Mouse (Mus musculus): ENCODE measurements around the gene Rapgef1. TPM values are rescaled to one million over a fixed set of nuclear protein-coding genes. Genes with fewer than 3 reads are reported as not detected.

The Rapgef1 gene
- polyA plus RNA-seq, 1 experiment from 2014 or later: 11.3 TPM

DNA sequence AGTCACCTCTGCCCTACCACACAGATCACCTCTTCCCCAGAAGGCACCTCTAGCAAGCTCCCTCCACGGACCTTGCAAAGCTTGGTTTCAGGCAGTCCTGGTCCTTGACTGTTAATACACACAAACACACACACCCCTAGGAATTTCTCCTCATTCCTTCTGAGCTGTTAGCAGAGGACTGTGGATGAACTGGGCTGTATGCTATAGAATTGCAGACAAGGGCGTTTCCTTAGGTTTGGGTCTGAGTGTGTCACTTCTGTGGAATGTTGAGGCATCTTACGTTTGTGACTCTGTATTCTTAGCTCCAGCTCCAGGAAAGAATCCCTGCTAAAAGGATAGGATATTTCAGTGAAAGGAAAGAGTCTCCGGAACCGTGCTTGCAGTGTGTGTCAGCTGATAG is 92.4 kb downstream of the Rapgef1 start:
- no peak for ATAC-seq (replicated peaks; ENCODE audit: extremely low read depth, insufficient read depth, low FRiP score)
- H3K27ac ChIP-seq (ENCODE audit: low read length): no peak overlapping the region
- peaks cover 11% of the 10 kb centered on the region for H3K36me3 ChIP-seq (ENCODE audit: control insufficient read depth, insufficient read depth)
- no peaks in the 10 kb centered on the region for H3K27me3 ChIP-seq (ENCODE audit: control insufficient read depth, insufficient read depth, low read length)
- H3K4me1 ChIP-seq (ENCODE audit: control insufficient read depth, insufficient read depth, low read length): peaks cover 29% of the 10 kb centered on the region
- H3K4me3 ChIP-seq (ENCODE audit: low read length): no peak overlapping the region
- H3K4me2 ChIP-seq (ENCODE audit: low read depth, low read length): no peak overlapping the region
- H3K9me3 ChIP-seq (replicated peaks; ENCODE audit: control insufficient read depth, low read length): no peaks in the 10 kb centered on the region
- H3K9ac ChIP-seq (ENCODE audit: low read length): no peak overlapping the region
- 66% methylated on average over 5 of the region's 5 CpGs for WGBS

DNA sequence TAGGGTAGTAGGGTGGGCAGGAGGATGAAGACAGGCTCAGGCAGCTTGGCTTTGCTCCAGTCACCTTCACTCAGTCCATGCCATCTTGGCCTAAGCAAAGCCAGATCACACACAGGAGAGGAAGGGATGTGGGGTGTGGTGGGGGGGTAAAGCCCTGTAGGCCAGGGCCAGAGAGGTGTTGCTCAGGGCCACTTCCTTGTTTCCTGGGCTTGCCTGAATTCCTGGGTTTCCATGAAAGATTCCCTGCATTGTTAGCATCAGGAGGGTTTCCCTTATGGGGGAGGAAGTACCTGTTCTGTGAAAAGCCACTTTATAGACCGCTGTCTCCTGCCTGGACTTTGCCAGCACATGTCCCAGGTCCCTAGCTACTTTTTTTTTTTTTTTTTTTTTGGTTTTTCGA is 94.0 kb downstream of the Rapgef1 start:
- H3K9me3 ChIP-seq (replicated peaks; ENCODE audit: control insufficient read depth, low read length): no peaks in the 10 kb centered on the region
- 0 out of 2 replicates have a peak, but pooled peaks cover 6% of the 10 kb centered on the region for H3K36me3 ChIP-seq (ENCODE audit: control insufficient read depth, insufficient read depth)
- no peak overlapping the region for H3K27ac ChIP-seq (ENCODE audit: low read length)
- H3K4me2 ChIP-seq (ENCODE audit: low read depth, low read length): no peak overlapping the region
- no peak overlapping the region for H3K9ac ChIP-seq (ENCODE audit: low read length)
- ATAC-seq (replicated peaks; ENCODE audit: extremely low read depth, insufficient read depth, low FRiP score): no peak
- H3K4me1 ChIP-seq (ENCODE audit: control insufficient read depth, insufficient read depth, low read length): peaks cover 34% of the 10 kb centered on the region
- 100% methylated on average over 1 of the region's 2 CpGs for WGBS
- H3K27me3 ChIP-seq (ENCODE audit: control insufficient read depth, insufficient read depth, low read length): no peaks in the 10 kb centered on the region
- no peak overlapping the region for H3K4me3 ChIP-seq (ENCODE audit: low read length)

DNA sequence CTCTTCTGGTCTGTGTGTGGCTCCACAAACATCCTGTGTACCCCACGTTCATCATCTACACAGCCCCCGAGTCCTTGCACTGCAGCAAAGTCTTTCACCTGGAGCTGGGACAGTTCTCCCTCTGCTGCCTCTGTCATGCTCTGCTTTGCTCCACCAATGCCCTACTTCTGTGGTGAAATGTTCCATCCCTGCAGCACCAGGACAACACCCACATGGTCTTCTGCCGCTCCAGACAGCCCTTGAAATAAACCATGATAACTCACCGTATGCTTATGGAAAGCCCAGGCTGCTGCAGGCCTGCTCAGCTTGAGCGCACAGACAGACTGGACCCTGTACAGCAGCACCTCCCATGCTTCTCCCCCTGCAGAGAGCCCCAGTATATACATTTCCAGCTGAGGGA is 94.6 kb downstream of the Rapgef1 start:
- H3K4me1 ChIP-seq (ENCODE audit: control insufficient read depth, insufficient read depth, low read length): peaks cover 36% of the 10 kb centered on the region
- no peak overlapping the region for H3K4me2 ChIP-seq (ENCODE audit: low read depth, low read length)
- H3K27ac ChIP-seq (ENCODE audit: low read length): peak overlapping the region; percentile 40
- no peaks in the 10 kb centered on the region for H3K9me3 ChIP-seq (replicated peaks; ENCODE audit: control insufficient read depth, low read length)
- 59% methylated on average over 5 of the region's 5 CpGs for whole genome bisulfite sequencing
- no peak overlapping the region for H3K4me3 ChIP-seq (ENCODE audit: low read length)
- H3K36me3 ChIP-seq (ENCODE audit: control insufficient read depth, insufficient read depth): 0 out of 2 replicates have a peak, but pooled peaks cover 5% of the 10 kb centered on the region
- H3K27me3 ChIP-seq (ENCODE audit: control insufficient read depth, insufficient read depth, low read length): no peaks in the 10 kb centered on the region
- ATAC-seq (replicated peaks; ENCODE audit: extremely low read depth, insufficient read depth, low FRiP score): no peak
- no peak overlapping the region for H3K9ac ChIP-seq (ENCODE audit: low read length)

DNA sequence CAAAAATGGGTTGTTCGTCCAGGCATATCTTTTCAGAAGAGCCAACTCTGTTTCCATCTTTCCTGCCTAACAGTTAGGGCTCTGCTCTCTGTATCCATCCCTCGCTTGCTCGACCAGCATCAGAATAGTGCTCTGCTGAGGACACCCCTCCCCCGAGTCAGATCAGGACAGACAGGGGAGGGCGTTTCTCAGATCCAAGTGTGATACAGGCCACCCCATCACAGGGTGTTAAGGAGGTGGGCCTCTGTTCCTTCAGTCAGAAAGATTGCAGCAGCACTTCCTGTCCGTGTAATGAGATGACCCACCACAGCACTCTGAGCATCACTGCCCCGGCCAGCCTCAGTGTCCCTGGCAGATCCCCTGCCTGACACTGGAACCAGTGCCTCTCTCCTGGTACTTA is 96.6 kb downstream of the Rapgef1 start:
- H3K4me2 ChIP-seq (ENCODE audit: low read depth, low read length): peak overlapping the region; percentile 50
- peaks cover 5% of the 10 kb centered on the region; the same call in 1 of the 2 replicates for H3K36me3 ChIP-seq (ENCODE audit: control insufficient read depth, insufficient read depth)
- ATAC-seq (replicated peaks; ENCODE audit: extremely low read depth, insufficient read depth, low FRiP score): peak; percentile 14
- no peak overlapping the region for H3K4me3 ChIP-seq (ENCODE audit: low read length)
- peak overlapping the region; percentile 97 for H3K27ac ChIP-seq (ENCODE audit: low read length)
- H3K9me3 ChIP-seq (replicated peaks; ENCODE audit: control insufficient read depth, low read length): no peaks in the 10 kb centered on the region
- no peaks in the 10 kb centered on the region for H3K27me3 ChIP-seq (ENCODE audit: control insufficient read depth, insufficient read depth, low read length)
- peaks cover 36% of the 10 kb centered on the region for H3K4me1 ChIP-seq (ENCODE audit: control insufficient read depth, insufficient read depth, low read length)
- H3K9ac ChIP-seq (ENCODE audit: low read length): peak overlapping the region; percentile 41
- WGBS: 26% methylated on average over 7 of the region's 7 CpGs

DNA sequence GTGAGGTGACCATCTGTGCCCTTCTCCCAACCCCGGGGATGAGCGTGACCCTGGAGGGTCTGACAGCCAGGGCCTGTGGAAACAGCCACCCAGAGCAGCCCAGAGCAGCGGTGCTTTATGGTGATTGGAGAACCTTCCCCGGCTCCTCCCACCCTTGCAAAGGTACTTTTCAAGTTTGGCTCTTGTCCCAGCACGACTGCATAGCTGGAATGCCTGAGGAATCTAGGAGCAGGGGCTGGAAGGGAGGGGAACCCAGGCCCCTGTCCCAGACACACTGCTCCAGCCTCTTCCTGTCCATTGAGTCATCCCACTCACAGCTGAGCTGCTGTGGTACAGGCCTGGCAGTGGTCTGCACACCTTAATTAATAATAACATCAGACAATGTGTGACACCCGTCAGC is 97.2 kb downstream of the Rapgef1 start:
- Histone ChIP-seq H3K36me3 (ENCODE audit: control insufficient read depth, insufficient read depth) (peaks cover 5% of the 10 kb centered on the region; the same call in 1 of the 2 replicates), H3K27ac (ENCODE audit: low read length) (peak overlapping the region; percentile 97), H3K27me3 (ENCODE audit: control insufficient read depth, insufficient read depth, low read length) (no peaks in the 10 kb centered on the region), H3K4me1 (ENCODE audit: control insufficient read depth, insufficient read depth, low read length) (peaks cover 36% of the 10 kb centered on the region), H3K9ac (ENCODE audit: low read length) (peak overlapping the region; percentile 41; the same call in 1 of the 2 replicates), H3K9me3 (replicated peaks; ENCODE audit: control insufficient read depth, low read length) (no peaks in the 10 kb centered on the region), H3K4me3 (ENCODE audit: low read length) (no peak overlapping the region), H3K4me2 (ENCODE audit: low read depth, low read length) (peak overlapping the region; percentile 50)
- 19% methylated on average over 6 of the region's 6 CpGs for WGBS
- ATAC-seq (replicated peaks; ENCODE audit: extremely low read depth, insufficient read depth, low FRiP score): peak; percentile 96

DNA sequence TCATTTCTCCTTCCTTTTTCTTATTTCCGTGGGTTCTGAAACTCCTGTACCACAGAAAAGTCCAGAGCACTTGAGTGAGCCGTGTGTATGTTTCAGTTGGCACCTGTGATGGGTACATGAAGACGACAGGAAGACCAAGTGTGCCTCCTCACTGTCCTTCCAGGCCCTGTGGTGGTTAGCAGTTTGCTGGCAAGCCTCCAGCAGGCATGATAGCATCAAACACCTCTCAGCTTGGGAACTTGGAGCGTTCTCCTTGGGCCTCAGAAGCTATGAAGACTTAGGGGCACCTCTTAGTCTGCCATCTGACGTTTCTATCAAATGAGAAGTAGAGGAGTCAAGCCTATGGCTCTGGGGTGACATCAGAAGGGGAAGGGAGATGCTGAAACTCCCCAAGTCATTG is 99.1 kb downstream of the Rapgef1 start:
- ATAC-seq (replicated peaks; ENCODE audit: extremely low read depth, insufficient read depth, low FRiP score): no peak
- Histone ChIP-seq H3K9me3 (replicated peaks; ENCODE audit: control insufficient read depth, low read length) (no peaks in the 10 kb centered on the region), H3K4me1 (ENCODE audit: control insufficient read depth, insufficient read depth, low read length) (peaks cover 36% of the 10 kb centered on the region), H3K27ac (ENCODE audit: low read length) (no peak overlapping the region), H3K36me3 (ENCODE audit: control insufficient read depth, insufficient read depth) (peaks cover 11% of the 10 kb centered on the region; the same call in 1 of the 2 replicates), H3K27me3 (ENCODE audit: control insufficient read depth, insufficient read depth, low read length) (no peaks in the 10 kb centered on the region), H3K4me2 (ENCODE audit: low read depth, low read length) (no peak overlapping the region), H3K9ac (ENCODE audit: low read length) (no peak overlapping the region), H3K4me3 (ENCODE audit: low read length) (no peak overlapping the region)
- 59% methylated on average over 5 of the region's 5 CpGs for WGBS

DNA sequence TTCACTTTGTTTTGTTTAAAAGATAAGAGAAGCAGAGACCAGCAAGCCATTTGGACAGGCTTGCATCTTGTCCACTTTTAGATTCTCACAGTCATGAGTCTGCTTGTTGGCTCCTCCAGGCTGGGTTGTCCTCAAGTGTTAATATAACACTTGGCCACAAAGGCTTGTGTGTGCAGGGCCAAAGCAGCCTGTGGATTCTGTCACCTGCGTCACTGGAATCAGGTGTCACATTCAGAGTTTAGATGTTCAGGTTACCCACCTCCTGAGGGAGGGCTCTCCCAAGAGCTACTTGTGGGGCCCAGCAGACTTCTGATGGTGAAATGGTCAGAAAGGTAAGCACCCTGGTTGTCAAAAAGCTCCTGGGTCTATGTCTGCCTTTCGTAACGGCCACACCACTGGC is 103.6 kb downstream of the Rapgef1 start:
- Histone ChIP-seq H3K9me3 (replicated peaks; ENCODE audit: control insufficient read depth, low read length) (no peaks in the 10 kb centered on the region), H3K9ac (ENCODE audit: low read length) (no peak overlapping the region), H3K4me2 (ENCODE audit: low read depth, low read length) (no peak overlapping the region), H3K27ac (ENCODE audit: low read length) (no peak overlapping the region), H3K27me3 (ENCODE audit: control insufficient read depth, insufficient read depth, low read length) (no peaks in the 10 kb centered on the region), H3K4me1 (ENCODE audit: control insufficient read depth, insufficient read depth, low read length) (peaks cover 3% of the 10 kb centered on the region; the same call in 1 of the 2 replicates), H3K4me3 (ENCODE audit: low read length) (no peak overlapping the region), H3K36me3 (ENCODE audit: control insufficient read depth, insufficient read depth) (peaks cover 32% of the 10 kb centered on the region)
- WGBS: 73% methylated on average over 3 of the region's 3 CpGs
- no peak for ATAC-seq (replicated peaks; ENCODE audit: extremely low read depth, insufficient read depth, low FRiP score)

DNA sequence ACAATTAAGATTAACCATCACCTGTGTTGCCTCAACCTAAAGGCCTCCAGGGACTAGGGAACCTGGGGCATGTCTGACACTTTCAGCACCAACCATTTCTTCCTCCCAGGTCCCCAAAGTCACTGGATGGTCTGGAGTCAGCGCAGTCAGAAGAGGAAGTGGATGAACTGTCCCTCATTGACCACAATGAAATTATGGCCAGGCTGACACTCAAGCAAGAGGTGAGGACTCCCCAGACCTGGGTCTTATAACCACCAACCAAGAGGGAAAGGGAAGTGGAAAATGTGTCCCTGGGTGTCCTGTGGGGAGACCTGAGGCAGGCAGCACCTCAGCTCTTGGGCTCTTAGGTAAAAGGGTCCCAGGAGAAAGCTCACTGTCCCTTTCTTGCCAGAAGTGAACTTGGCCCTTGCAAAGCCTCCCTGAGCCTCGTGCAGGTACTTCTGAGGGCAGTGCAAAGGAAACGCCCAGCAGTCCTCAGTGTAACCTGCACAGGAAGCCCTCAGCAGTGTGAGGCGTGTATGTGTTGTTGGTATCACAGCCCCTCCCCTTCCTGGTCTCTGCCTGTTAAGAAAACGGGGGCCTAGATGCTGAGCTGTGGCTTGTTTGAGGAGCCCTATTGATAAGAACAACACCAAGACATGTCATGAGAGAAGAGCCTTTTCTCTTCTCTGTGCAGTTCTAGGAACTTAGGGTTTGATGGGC is 105.3 kb downstream of the Rapgef1 start:
- Histone ChIP-seq H3K9me3 (replicated peaks; ENCODE audit: control insufficient read depth, low read length) (no peaks in the 10 kb centered on the region), H3K4me3 (ENCODE audit: low read length) (no peak overlapping the region), H3K27me3 (ENCODE audit: control insufficient read depth, insufficient read depth, low read length) (no peaks in the 10 kb centered on the region), H3K9ac (ENCODE audit: low read length) (no peak overlapping the region), H3K27ac (ENCODE audit: low read length) (no peak overlapping the region), H3K36me3 (ENCODE audit: control insufficient read depth, insufficient read depth) (peaks cover 32% of the 10 kb centered on the region), H3K4me2 (ENCODE audit: low read depth, low read length) (no peak overlapping the region), H3K4me1 (ENCODE audit: control insufficient read depth, insufficient read depth, low read length) (no peaks in the 10 kb centered on the region)
- no peak for ATAC-seq (replicated peaks; ENCODE audit: extremely low read depth, insufficient read depth, low FRiP score)
- WGBS: 65% methylated on average over 5 of the region's 5 CpGs

DNA sequence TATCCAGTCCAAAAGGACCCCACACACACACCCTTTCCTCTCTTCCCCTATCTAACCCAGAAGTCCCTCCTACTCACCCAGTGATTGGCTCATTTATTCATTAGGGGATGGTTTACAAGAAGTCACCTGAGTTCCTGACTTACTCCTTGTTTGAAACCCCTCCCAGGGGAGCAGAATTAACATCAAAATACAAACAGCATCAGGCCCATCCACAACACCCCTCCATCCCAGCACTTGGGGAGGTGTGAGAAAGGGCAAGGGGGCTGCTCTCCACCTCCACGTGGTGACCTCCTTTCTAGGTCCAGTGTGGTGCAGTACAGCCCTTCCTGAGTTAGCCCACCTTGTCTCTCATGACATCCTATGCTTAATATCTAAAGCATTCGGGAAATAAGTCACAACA is 110.0 kb downstream of the Rapgef1 start:
- H3K4me2 ChIP-seq (ENCODE audit: low read depth, low read length): no peak overlapping the region
- no peak overlapping the region for H3K9ac ChIP-seq (ENCODE audit: low read length)
- no peak for ATAC-seq (replicated peaks; ENCODE audit: extremely low read depth, insufficient read depth, low FRiP score)
- no peaks in the 10 kb centered on the region for H3K27me3 ChIP-seq (ENCODE audit: control insufficient read depth, insufficient read depth, low read length)
- H3K36me3 ChIP-seq (ENCODE audit: control insufficient read depth, insufficient read depth): peaks cover 32% of the 10 kb centered on the region
- no peaks in the 10 kb centered on the region for H3K9me3 ChIP-seq (replicated peaks; ENCODE audit: control insufficient read depth, low read length)
- no peak overlapping the region for H3K4me3 ChIP-seq (ENCODE audit: low read length)
- no peak overlapping the region for H3K27ac ChIP-seq (ENCODE audit: low read length)
- no peaks in the 10 kb centered on the region for H3K4me1 ChIP-seq (ENCODE audit: control insufficient read depth, insufficient read depth, low read length)
- 52% methylated on average over 2 of the region's 2 CpGs for WGBS

Measured in heart, embryonic 16.5 days (tissue).